Mouse (Mus musculus) testis, adult 2 months (tissue): ENCODE measurements at regions not wholly inside any gene's neighbourhood (a gene's known extent, or its start where the extent isn't known, plus 50 kb on each side); places are given as distances from the start of the nearest gene placed in this dataset.

Experiments
- H3K27ac ChIP-seq: fragments of 200-500 bp; 2 replicates; pipeline ENCODE4 v1.5.1; 2012; ENCODE audit warnings: low read depth, low read length; ENCODE audit not compliant: control insufficient read depth, insufficient read depth
- H3K27me3 ChIP-seq: fragments of 200-500 bp; 2 replicates; pipeline ENCODE4 v1.6.1; 2012; ENCODE audit warnings: mild to moderate bottlenecking, low read length, moderate library complexity; ENCODE audit not compliant: control insufficient read depth, insufficient read depth
- H3K36me3 ChIP-seq: fragments of 200-500 bp; 2 replicates; pipeline ENCODE4 v1.6.1; 2012; ENCODE audit warnings: mild to moderate bottlenecking, low read length; ENCODE audit not compliant: control insufficient read depth, insufficient read depth
- H3K4me1 ChIP-seq: fragments of 200-500 bp; 2 replicates; pipeline ENCODE4 v1.6.1; 2012; ENCODE audit warnings: low read length; ENCODE audit not compliant: control insufficient read depth, insufficient read depth
- H3K4me3 ChIP-seq: fragments of 200-500 bp; 2 replicates; pipeline ENCODE4 v1.5.1; 2012; ENCODE audit warnings: low read depth, mild to moderate bottlenecking, low read length, moderate library complexity, mixed read lengths; ENCODE audit not compliant: control insufficient read depth
- CTCF ChIP-seq: fragments of 200-500 bp; IDR thresholded peaks from 2 replicates; pipeline ENCODE4 v1.5.1; 2012; ENCODE audit warnings: low read depth, mild to moderate bottlenecking, inconsistent platforms, low read length, moderate library complexity; ENCODE audit not compliant: control insufficient read depth, insufficient read depth, insufficient replicate concordance
- POLR2A ChIP-seq: fragments of 200-500 bp; IDR thresholded peaks from 2 replicates; pipeline ENCODE4 v1.6.1; 2012; ENCODE audit warnings: low read depth, mild to moderate bottlenecking, inconsistent platforms, low read length, moderate library complexity; ENCODE audit not compliant: control insufficient read depth

GRCm38 (mm10) chr8:126734743-126735487 is 141.1 kb upstream of the Irf2bp2 start:
- TF ChIP-seq POLR2A = no peak
- no peak for TF ChIP-seq CTCF
- Histone ChIP-seq H3K4me1 (peaks cover 10% of the 10 kb centered on the region), H3K4me3 (no peak overlapping the region), H3K36me3 (no peaks in the 10 kb centered on the region), H3K27ac (no peak overlapping the region), H3K27me3 (no peaks in the 10 kb centered on the region)

GRCm38 (mm10) chr8:126733779-126734178 is 140.0 kb upstream of the Irf2bp2 start:
- TF ChIP-seq POLR2A (no peak), CTCF (no peak)
- H3K36me3 ChIP-seq = no peaks in the 10 kb centered on the region
- H3K4me3 ChIP-seq = no peak overlapping the region
- H3K27me3 ChIP-seq = no peaks in the 10 kb centered on the region
- peaks cover 10% of the 10 kb centered on the region for H3K4me1 ChIP-seq
- H3K27ac ChIP-seq = no peak overlapping the region

DNA sequence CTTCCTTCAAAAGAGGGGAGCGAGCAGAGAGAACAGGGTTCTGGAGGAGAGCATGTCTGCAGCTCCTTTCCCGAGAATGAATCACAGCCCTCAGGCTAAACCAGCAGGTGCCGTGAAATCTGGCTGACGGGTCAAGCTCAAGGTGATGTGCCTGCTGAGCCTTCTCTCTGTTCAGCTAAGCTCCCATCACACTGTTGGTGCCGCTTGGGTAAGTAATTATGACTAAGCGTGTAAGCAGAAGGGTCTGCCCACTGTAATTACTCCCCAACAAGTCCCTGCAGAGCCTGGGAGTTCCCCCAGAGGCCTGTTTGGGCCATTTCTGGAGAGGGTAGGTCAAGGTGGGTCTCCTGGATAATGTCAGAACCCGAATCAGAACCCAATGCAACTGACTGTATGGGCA is 139.5 kb upstream of the Irf2bp2 start:
- Histone ChIP-seq H3K27ac (no peak overlapping the region), H3K4me3 (no peak overlapping the region), H3K36me3 (no peaks in the 10 kb centered on the region), H3K4me1 (peaks cover 10% of the 10 kb centered on the region), H3K27me3 (no peaks in the 10 kb centered on the region)
- no peak for TF ChIP-seq CTCF
- no peak for TF ChIP-seq POLR2A

GRCm38 (mm10) chr8:126730017-126730631 is 136.3 kb upstream of the Irf2bp2 start:
- no peaks in the 10 kb centered on the region; the same call in 1 of the 2 replicates for H3K4me1 ChIP-seq
- H3K27me3 ChIP-seq = no peaks in the 10 kb centered on the region
- no peak for TF ChIP-seq POLR2A
- TF ChIP-seq CTCF = no peak
- no peak overlapping the region for H3K27ac ChIP-seq
- no peaks in the 10 kb centered on the region for H3K36me3 ChIP-seq
- H3K4me3 ChIP-seq = no peak overlapping the region

DNA sequence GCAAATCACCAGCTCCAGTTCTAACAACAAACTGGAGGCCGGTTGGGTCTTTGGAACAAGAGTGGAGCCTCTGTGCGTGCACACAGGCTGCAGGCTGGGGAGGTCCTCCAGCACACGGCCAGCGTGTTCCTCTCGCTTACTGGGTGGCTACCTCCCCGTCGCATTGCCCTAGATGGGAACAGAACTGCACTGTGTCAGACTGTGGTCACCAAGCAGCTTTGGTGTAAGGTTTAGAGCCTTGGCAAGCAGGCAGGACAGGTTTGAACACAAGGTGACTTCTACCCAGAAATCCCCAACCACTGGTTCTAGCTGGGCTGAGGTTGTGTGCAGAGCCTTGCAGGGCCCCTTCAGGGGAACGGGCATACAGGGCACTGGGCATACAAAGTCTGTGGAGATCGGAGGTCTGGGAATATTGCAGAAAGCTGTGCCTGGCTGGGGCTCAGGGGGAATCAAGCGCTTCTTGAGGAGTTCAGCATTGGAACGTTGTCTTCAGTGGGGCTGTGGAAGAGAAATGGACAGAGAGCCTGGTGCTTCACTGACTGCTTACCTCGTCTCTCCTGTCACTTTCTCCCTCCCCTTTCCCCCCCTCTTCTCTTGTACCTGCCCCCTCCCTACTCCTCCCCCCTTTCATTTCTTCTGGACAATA is 135.3 kb upstream of the Irf2bp2 start:
- no peaks in the 10 kb centered on the region for H3K36me3 ChIP-seq
- no peak overlapping the region for H3K4me3 ChIP-seq
- no peaks in the 10 kb centered on the region for H3K27me3 ChIP-seq
- H3K27ac ChIP-seq = no peak overlapping the region
- no peaks in the 10 kb centered on the region for H3K4me1 ChIP-seq
- TF ChIP-seq CTCF (no peak), POLR2A (no peak)

GRCm38 (mm10) chr8:126728135-126728534 is 134.3 kb upstream of the Irf2bp2 start:
- Histone ChIP-seq H3K27me3 (no peaks in the 10 kb centered on the region), H3K4me1 (no peaks in the 10 kb centered on the region), H3K27ac (no peak overlapping the region), H3K36me3 (no peaks in the 10 kb centered on the region), H3K4me3 (no peak overlapping the region)
- no peak for TF ChIP-seq POLR2A
- no peak for TF ChIP-seq CTCF

GRCm38 (mm10) chr8:126727068-126727467 is 133.3 kb upstream of the Irf2bp2 start:
- Histone ChIP-seq H3K4me1 (no peaks in the 10 kb centered on the region), H3K27ac (no peak overlapping the region), H3K36me3 (no peaks in the 10 kb centered on the region), H3K4me3 (no peak overlapping the region), H3K27me3 (no peaks in the 10 kb centered on the region)
- TF ChIP-seq CTCF = no peak
